Mouse (Mus musculus): ENCODE measurements around the gene Gm6356. TPM values are rescaled to one million over a fixed set of nuclear protein-coding genes. Genes with fewer than 3 reads are reported as not detected.
"Not testable (repeated sequence)": the region's sequence is repeated elsewhere in the genome, so short reads cannot be mapped to it uniquely, and the experiment has no call there.

The Gm6356 gene
- polyA plus RNA-seq (2015; fragmentation: Nextera tagmentation; extraction: Ambion mirVana) = not detected in 2 replicates

DNA sequence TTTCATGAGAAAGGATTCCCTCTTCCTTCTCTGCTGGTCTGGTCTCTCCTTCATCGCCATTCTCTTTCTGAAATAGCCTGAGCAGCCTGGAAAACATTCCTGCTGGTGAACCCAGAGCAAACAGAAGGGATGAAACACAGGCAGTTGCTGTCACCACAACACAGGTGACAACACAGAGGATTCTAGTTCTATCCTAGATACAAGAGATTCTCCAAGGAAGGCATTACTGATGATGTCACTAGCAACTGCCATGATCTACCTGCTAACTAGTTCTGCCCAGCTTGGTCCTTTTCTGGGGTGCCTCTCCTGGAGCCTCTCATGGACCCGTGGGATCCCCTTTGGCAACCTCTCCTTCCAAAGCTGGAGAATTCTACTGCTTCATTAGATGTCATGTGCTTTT is at the start of gene Gm6356:
Gene Gm6356, minus strand, starts transcription at position 101 of the 400 bp plus-strand sequence.
- WGBS = 57% methylated on average over 1 of the region's 2 CpGs
- H3K36me3 ChIP-seq; H3K9me3 ChIP-seq; H3K4me1 ChIP-seq (replicated peaks); H3K9ac ChIP-seq; H3K27me3 ChIP-seq; H3K4me2 ChIP-seq; H3K4me3 ChIP-seq; ATAC-seq (ENCODE audit: low FRiP score, low read depth); H3K27ac ChIP-seq (replicated peaks): not testable (repeated sequence)

Other genes starting within 250 kb of the Gm6356 start
- gene Gm3636, start 231.5 kb downstream of the Gm6356 start, polyA plus RNA-seq (2015; fragmentation: Nextera tagmentation; extraction: Ambion mirVana) = 14.7 and 17.5 TPM in 2 replicates
- not detected in 2 replicates for gene Gm8362, start 199.4 kb downstream of the Gm6356 start, polyA plus RNA-seq (2015; fragmentation: Nextera tagmentation; extraction: Ambion mirVana)
- gene Gm3642, start 133.5 kb downstream of the Gm6356 start, polyA plus RNA-seq (2015; fragmentation: Nextera tagmentation; extraction: Ambion mirVana) = not detected in 2 replicates
- 10.2 and 12.4 TPM in 2 replicates for gene Gm3667, start 83.9 kb downstream of the Gm6356 start, polyA plus RNA-seq (2015; fragmentation: Nextera tagmentation; extraction: Ambion mirVana)
- 4.0 and 4.1 TPM in 2 replicates for gene Gm10406, start 53.6 kb upstream of the Gm6356 start, polyA plus RNA-seq (2015; fragmentation: Nextera tagmentation; extraction: Ambion mirVana)
- gene Gm3685, start 71.2 kb upstream of the Gm6356 start, polyA plus RNA-seq (2015; fragmentation: Nextera tagmentation; extraction: Ambion mirVana) = not detected in 2 replicates
- 6.5 and 7.4 TPM in 2 replicates for gene Gm3696, start 126.8 kb upstream of the Gm6356 start, polyA plus RNA-seq (2015; fragmentation: Nextera tagmentation; extraction: Ambion mirVana)
- not detected in 2 replicates for gene Gm6676, start 151.6 kb upstream of the Gm6356 start, polyA plus RNA-seq (2015; fragmentation: Nextera tagmentation; extraction: Ambion mirVana)
- 11.0 and 11.3 TPM in 2 replicates for gene Gm3512, start 200.7 kb upstream of the Gm6356 start, polyA plus RNA-seq (2015; fragmentation: Nextera tagmentation; extraction: Ambion mirVana)
- gene Gm16434, start 220.7 kb upstream of the Gm6356 start, polyA plus RNA-seq (2015; fragmentation: Nextera tagmentation; extraction: Ambion mirVana) = not detected in 2 replicates